Mouse (Mus musculus) midbrain, embryonic 15.5 days (tissue): ENCODE data around the gene Acox3. TPM values are rescaled to one million over a fixed set of nuclear protein-coding genes. Genes with fewer than 3 reads are reported as not detected.
A peak's percentile ranks its signal among the peaks of the same experiment; 100 is the strongest.

Experiments
- ATAC-seq: fragments of 200-750 bp; cut with Nextera tagmentation; replicated peaks from 2 replicates; pipeline ENCODE4 v1.8.0; 2017; ENCODE audit warnings: moderate TSS enrichment
- H3K27ac ChIP-seq: fragments of 300-500 bp; sonication (generic); 2 replicates; pipeline ENCODE4 v1.5.1; 2015; ENCODE audit warnings: mild to moderate bottlenecking, inconsistent platforms
- H3K27me3 ChIP-seq: fragments of 300-500 bp; sonication (generic); replicated peaks from 2 replicates; pipeline ENCODE4 v1.6.1; 2015; ENCODE audit warnings: inconsistent platforms
- H3K36me3 ChIP-seq: fragments of 300-500 bp; sonication (generic); replicated peaks from 2 replicates; pipeline ENCODE4 v1.6.1; 2015; ENCODE audit warnings: inconsistent platforms
- H3K4me1 ChIP-seq: fragments of 300-500 bp; sonication (generic); 2 replicates; pipeline ENCODE4 v1.6.1; 2015; ENCODE audit warnings: inconsistent platforms
- H3K4me2 ChIP-seq: fragments of 300-500 bp; sonication (generic); 2 replicates; pipeline ENCODE4 v1.6.1; 2015; ENCODE audit warnings: inconsistent platforms, mild to moderate bottlenecking, moderate library complexity
- H3K4me3 ChIP-seq: fragments of 300-500 bp; sonication (generic); 2 replicates; pipeline ENCODE4 v1.5.1; 2015; ENCODE audit warnings: mild to moderate bottlenecking, inconsistent platforms
- H3K9ac ChIP-seq: fragments of 300-500 bp; sonication (generic); 2 replicates; pipeline ENCODE4 v1.6.1; 2015; ENCODE audit warnings: mild to moderate bottlenecking, inconsistent platforms
- H3K9me3 ChIP-seq: fragments of 300-500 bp; sonication (generic); 2 replicates; pipeline ENCODE4 v1.6.1; 2016; ENCODE audit warnings: inconsistent platforms
- WGBS: fragments of 180-500 bp; shearing (Covaris S2); methylation state at CpG from one replicate; pipeline ENCODE4 v1.1.7; 2015; ENCODE audit warnings: mixed read lengths; 5-methylcytosine and 5-hydroxymethylcytosine counted together
- polyA plus RNA-seq: library from polyadenylated mRNA; unstranded; fragments of >200 nt; fragmentation: Nextera tagmentation; extraction: Ambion mirVana; gene quantifications from 2 replicates; pipeline ENCODE4 v1.2.1, GENCODE M21; 2015

Acox3 gene
- 14.6 and 16.0 TPM in 2 replicates for polyA plus RNA-seq

- peak; percentile 97 for ATAC-seq
- no peaks in the 10 kb centered on the region for H3K36me3 ChIP-seq
- H3K27ac ChIP-seq = peak within 1 kb of the TSS; percentile 74
- no peaks in the 10 kb centered on the region for H3K9me3 ChIP-seq
- WGBS = under 1% methylated on average over 35 of the region's 35 CpGs
- peak within 1 kb of the TSS; percentile 71 for H3K4me3 ChIP-seq
- H3K9ac ChIP-seq = peak within 1 kb of the TSS; percentile 51
- peak within 1 kb of the TSS; percentile 83 for H3K4me2 ChIP-seq
- peaks cover 21% of the 10 kb centered on the region for H3K4me1 ChIP-seq
- no peaks in the 10 kb centered on the region; the same call in 1 of the 2 replicates for H3K27me3 ChIP-seq
Observed at GRCm38 (mm10) chr5:35582445-35583220, at the start of gene Acox3. Gene Acox3 (plus strand): TSS chr5:35583040.

- 69% methylated on average over 3 of the region's 3 CpGs for WGBS
- H3K36me3 ChIP-seq = no peaks in the 10 kb centered on the region
- no peak overlapping the region for H3K9ac ChIP-seq
- H3K4me1 ChIP-seq = peaks cover 4% of the 10 kb centered on the region; the same call in 1 of the 2 replicates
- H3K9me3 ChIP-seq = no peaks in the 10 kb centered on the region
- ATAC-seq = no peak
- no peak overlapping the region for H3K4me3 ChIP-seq
- H3K4me2 ChIP-seq = no peak overlapping the region
- no peak overlapping the region for H3K27ac ChIP-seq
- no peaks in the 10 kb centered on the region for H3K27me3 ChIP-seq
Observed at GRCm38 (mm10) chr5:35536271-35536670, 46.6 kb upstream of the Acox3 start.

- no peaks in the 10 kb centered on the region for H3K27me3 ChIP-seq
- no peaks in the 10 kb centered on the region for H3K36me3 ChIP-seq
- H3K9ac ChIP-seq = no peak overlapping the region
- no peak for ATAC-seq
- H3K4me3 ChIP-seq = no peak overlapping the region
- H3K4me2 ChIP-seq = no peak overlapping the region
- no peaks in the 10 kb centered on the region for H3K4me1 ChIP-seq
- H3K27ac ChIP-seq = no peak overlapping the region
- no peaks in the 10 kb centered on the region for H3K9me3 ChIP-seq
- WGBS = 72% methylated on average over 1 of the region's 1 CpGs
Observed at GRCm38 (mm10) chr5:35537474-35537873, 45.4 kb upstream of the Acox3 start.

- Histone ChIP-seq H3K4me1 (no peaks in the 10 kb centered on the region), H3K9me3 (no peaks in the 10 kb centered on the region), H3K27me3 (no peaks in the 10 kb centered on the region), H3K4me3 (no peak overlapping the region), H3K27ac (no peak overlapping the region), H3K4me2 (no peak overlapping the region), H3K9ac (no peak overlapping the region), H3K36me3 (no peaks in the 10 kb centered on the region)
- no peak for ATAC-seq
- WGBS = 91% methylated on average over 3 of the region's 3 CpGs
Observed at GRCm38 (mm10) chr5:35538022-35538421, 44.8 kb upstream of the Acox3 start.

- no peak for ATAC-seq
- H3K9ac ChIP-seq = no peak overlapping the region
Observed at GRCm38 (mm10) chr5:35539576-35539975, 43.3 kb upstream of the Acox3 start.

GRCm38 (mm10) chr5:35540555-35540954, 42.3 kb upstream of the Acox3 start:
- Histone ChIP-seq H3K9me3 (no peaks in the 10 kb centered on the region), H3K9ac (no peak overlapping the region), H3K4me2 (no peak overlapping the region), H3K36me3 (no peaks in the 10 kb centered on the region), H3K27me3 (no peaks in the 10 kb centered on the region), H3K4me1 (no peaks in the 10 kb centered on the region), H3K4me3 (no peak overlapping the region), H3K27ac (no peak overlapping the region)
- ATAC-seq = no peak
- WGBS = 54% methylated on average over 5 of the region's 5 CpGs

More at GRCm38 (mm10) chr5:35539576-35539975, 43.3 kb upstream of the Acox3 start:
- H3K36me3 ChIP-seq = no peaks in the 10 kb centered on the region
- H3K9me3 ChIP-seq = no peaks in the 10 kb centered on the region
- no peaks in the 10 kb centered on the region for H3K4me1 ChIP-seq
- WGBS = 55% methylated on average over 4 of the region's 4 CpGs
- H3K27me3 ChIP-seq = no peaks in the 10 kb centered on the region
- H3K4me2 ChIP-seq = no peak overlapping the region
- no peak overlapping the region for H3K27ac ChIP-seq
- no peak overlapping the region for H3K4me3 ChIP-seq

GRCm38 (mm10) chr5:35541059-35541790, 41.6 kb upstream of the Acox3 start:
- 80% methylated on average over 4 of the region's 4 CpGs for WGBS
- ATAC-seq = no peak
- H3K36me3 ChIP-seq = no peaks in the 10 kb centered on the region
- no peak overlapping the region for H3K9ac ChIP-seq
- H3K4me1 ChIP-seq = no peaks in the 10 kb centered on the region
- H3K27me3 ChIP-seq = no peaks in the 10 kb centered on the region
- H3K9me3 ChIP-seq = no peaks in the 10 kb centered on the region
- H3K4me3 ChIP-seq = no peak overlapping the region
- no peak overlapping the region for H3K4me2 ChIP-seq
- no peak overlapping the region for H3K27ac ChIP-seq

GRCm38 (mm10) chr5:35546127-35546526, 36.7 kb upstream of the Acox3 start:
- H3K27ac ChIP-seq = no peak overlapping the region
- H3K9ac ChIP-seq = no peak overlapping the region
- H3K36me3 ChIP-seq = no peaks in the 10 kb centered on the region
- no peak overlapping the region for H3K4me2 ChIP-seq
- no peak for ATAC-seq
- no peaks in the 10 kb centered on the region for H3K4me1 ChIP-seq
- no peak overlapping the region for H3K4me3 ChIP-seq
- H3K9me3 ChIP-seq = no peaks in the 10 kb centered on the region
- H3K27me3 ChIP-seq = no peaks in the 10 kb centered on the region

- 54% methylated on average over 7 of the region's 7 CpGs for WGBS
- H3K27ac ChIP-seq = no peak overlapping the region
- H3K4me2 ChIP-seq = no peak overlapping the region
- H3K9ac ChIP-seq = no peak overlapping the region
- H3K9me3 ChIP-seq = no peaks in the 10 kb centered on the region
- no peaks in the 10 kb centered on the region for H3K4me1 ChIP-seq
- H3K4me3 ChIP-seq = no peak overlapping the region
- H3K27me3 ChIP-seq = no peaks in the 10 kb centered on the region
- ATAC-seq = no peak
- peaks cover 3% of the 10 kb centered on the region; the same call in 1 of the 2 replicates for H3K36me3 ChIP-seq
Observed at GRCm38 (mm10) chr5:35551855-35552837, 30.7 kb upstream of the Acox3 start.

GRCm38 (mm10) chr5:35552838-35553539, 29.9 kb upstream of the Acox3 start:
- ATAC-seq = no peak
- Histone ChIP-seq H3K4me1 (no peaks in the 10 kb centered on the region), H3K27me3 (no peaks in the 10 kb centered on the region), H3K4me3 (no peak overlapping the region), H3K36me3 (peaks cover 3% of the 10 kb centered on the region; the same call in 1 of the 2 replicates), H3K4me2 (no peak overlapping the region), H3K9me3 (no peaks in the 10 kb centered on the region), H3K9ac (no peak overlapping the region), H3K27ac (no peak overlapping the region)
- 77% methylated on average over 4 of the region's 4 CpGs for WGBS

GRCm38 (mm10) chr5:35556393-35556792, 26.4 kb upstream of the Acox3 start:
- peaks cover 7% of the 10 kb centered on the region; the same call in 1 of the 2 replicates for H3K36me3 ChIP-seq
- WGBS = 88% methylated on average over 7 of the region's 7 CpGs
- no peaks in the 10 kb centered on the region for H3K4me1 ChIP-seq
- H3K4me2 ChIP-seq = no peak overlapping the region
- no peak for ATAC-seq
- no peak overlapping the region for H3K4me3 ChIP-seq
- no peaks in the 10 kb centered on the region for H3K27me3 ChIP-seq
- H3K9me3 ChIP-seq = no peaks in the 10 kb centered on the region
- no peak overlapping the region for H3K27ac ChIP-seq
- H3K9ac ChIP-seq = no peak overlapping the region
